In genomic region chr11:102268520-102269244, GRCm38 (mm10) we compare ENCODE assay signal across 16 mouse cellular contexts. TPM values are rescaled to one million over a fixed set of nuclear protein-coding genes. Genes with fewer than 3 reads are reported as not detected.
DNase-seq lines count a peak whose midpoint lies in the region; ATAC-seq lines count a peak whose summit lies in the region.
"Had no signal": no experiment of that assay in that cellular context is flagged by ENCODE, and none has a peak within 500 bp of the region (broad histone marks: within the 10 kb centered on the region; RNA-seq: fewer than 3 reads in every experiment).

Asb16 (plus strand) TSS chr11:102268743.

- H3K36me3 ChIP-seq in heart, embryonic 10.5 days, result peaks cover 15% of the 10 kb centered on the region
- 0 out of 2 replicates have a peak, but pooled peaks cover 4% of the 10 kb centered on the region for H3K36me3 ChIP-seq in lung, embryonic 15.5 days
- no peaks in the 10 kb centered on the region for H3K36me3 ChIP-seq in neural tube, embryonic 15.5 days
- H3K36me3 ChIP-seq: midbrain, embryonic 15.5 days; neural tube, embryonic 13.5 days had no signal

- H3K9ac ChIP-seq in lung, embryonic 15.5 days, result no peak within 1 kb of the TSS
- no peak within 1 kb of the TSS for H3K9ac ChIP-seq in neural tube, embryonic 15.5 days (replicated peaks)
- H3K9ac ChIP-seq: liver, embryonic 15.5 days; midbrain, embryonic 15.5 days; neural tube, embryonic 13.5 days had no signal

- H3K27me3 ChIP-seq in heart, embryonic 10.5 days (ENCODE audit: insufficient read depth, poor library complexity, severe bottlenecking), result 0 out of 2 replicates have a peak, but pooled peaks cover 11% of the 10 kb centered on the region
- no peaks in the 10 kb centered on the region for H3K27me3 ChIP-seq in lung, embryonic 15.5 days
- no peaks in the 10 kb centered on the region; the same call in 1 of the 2 replicates for H3K27me3 ChIP-seq in neural tube, embryonic 15.5 days (replicated peaks)
- H3K27me3 ChIP-seq: liver, embryonic 15.5 days; midbrain, embryonic 15.5 days; neural tube, embryonic 13.5 days had no signal

- no peaks in the 10 kb centered on the region for H3K9me3 ChIP-seq in heart, embryonic 10.5 days
- no peaks in the 10 kb centered on the region for H3K9me3 ChIP-seq in lung, embryonic 15.5 days
- no peaks in the 10 kb centered on the region for H3K9me3 ChIP-seq in neural tube, embryonic 15.5 days (replicated peaks)
- H3K9me3 ChIP-seq: liver, embryonic 15.5 days; midbrain, embryonic 15.5 days; neural tube, embryonic 13.5 days had no signal

- DNase-seq in heart, embryonic 10.5 days (ENCODE audit: low spot score), result no peak
- DNase-seq in heart, postnatal 14 days, result no peak
- DNase-seq in lung, adult 18-20 months, result no peak
- DNase-seq in gastrocnemius, postnatal 10 days, result no peak
- DNase-seq in right cerebral cortex, postnatal 10 days (ENCODE audit: low spot score in 2 of 2), result no peak
- no peak for DNase-seq in left cerebral cortex, postnatal 14 days (ENCODE audit: low spot score in 2 of 2)
- DNase-seq: kidney, adult 8-10 months; layer of hippocampus, postnatal 36 days; left cerebral cortex, postnatal 4 days; lung, postnatal 36 days had no signal

- intact Hi-C loops in heart, postnatal 14 days (cut with DNase I), result loop anchor here (1.0 kb wide), 1 partner anchor 20 kb away; the partner anchor contains the start of gene BC030867
- intact Hi-C loops in left cerebral cortex, postnatal 14 days (cut with DNase I), result loop anchor here (5.0 kb wide), 1 partner anchor 111 kb away; the partner anchor contains the start of gene Tmem101

- H3K4me2 ChIP-seq in lung, embryonic 15.5 days, result 0 out of 2 replicates have a peak within 1 kb of the TSS, but pooled peaks have one; percentile 19
- peak within 1 kb of the TSS; percentile 27; the same call in 1 of the 2 replicates for H3K4me2 ChIP-seq in neural tube, embryonic 15.5 days
- H3K4me2 ChIP-seq: midbrain, embryonic 15.5 days; neural tube, embryonic 13.5 days had no signal

- WGBS in heart, embryonic 10.5 days, result 82% methylated on average over 12 of the region's 12 CpGs
- 81% methylated on average over 12 of the region's 12 CpGs for WGBS in lung, embryonic 15.5 days
- 84% methylated on average over 12 of the region's 12 CpGs for WGBS in neural tube, embryonic 15.5 days

- no peak for ATAC-seq in lung, embryonic 15.5 days (ENCODE audit: borderline replicate concordance, extremely low read depth, low FRiP score, low TSS enrichment)
- ATAC-seq in neural tube, embryonic 15.5 days (ENCODE audit: low FRiP score), result no peak
- ATAC-seq: hindbrain, postnatal 0 days; midbrain, embryonic 15.5 days had no signal

- peak within 1 kb of the TSS; percentile 57 for H3K27ac ChIP-seq in heart, embryonic 10.5 days
- no peak within 1 kb of the TSS for H3K27ac ChIP-seq in lung, embryonic 15.5 days
- no peak within 1 kb of the TSS for H3K27ac ChIP-seq in neural tube, embryonic 15.5 days (replicated peaks)
- H3K27ac ChIP-seq: hindbrain, postnatal 0 days; liver, embryonic 15.5 days; midbrain, embryonic 15.5 days; neural tube, embryonic 13.5 days had no signal

- H3K4me3 ChIP-seq in heart, embryonic 10.5 days, result peak within 1 kb of the TSS; percentile 6; the same call in 1 of the 2 replicates
- H3K4me3 ChIP-seq in lung, embryonic 15.5 days, result no peak within 1 kb of the TSS
- H3K4me3 ChIP-seq in neural tube, embryonic 15.5 days (replicated peaks), result no peak within 1 kb of the TSS
- H3K4me3 ChIP-seq: liver, embryonic 15.5 days; midbrain, embryonic 15.5 days; neural tube, embryonic 13.5 days had no signal

- H3K4me1 ChIP-seq in heart, embryonic 10.5 days, result peaks cover 30% of the 10 kb centered on the region
- 0 out of 2 replicates have a peak, but pooled peaks cover 2% of the 10 kb centered on the region for H3K4me1 ChIP-seq in lung, embryonic 15.5 days
- H3K4me1 ChIP-seq in neural tube, embryonic 15.5 days, result peaks cover 9% of the 10 kb centered on the region

RNA-seq across cellular contexts. Expression of gene Asb16, which starts in this region (rescaled TPM):
- polyA plus RNA-seq in heart, embryonic 10.5 days (2016; fragmentation: Nextera tagmentation; extraction: Ambion mirVana), result 0.06 and 0.08 TPM in 2 replicates
- total RNA-seq in heart, postnatal 14 days (2021), result under 1 TPM; 0.61 to 0.62 TPM
- 0.09 and 0.10 TPM in 2 replicates for polyA plus RNA-seq in lung, embryonic 15.5 days (2015; fragmentation: Nextera tagmentation; extraction: Ambion mirVana)
- 10 to 100 TPM; 48.7 to 54.4 TPM for total RNA-seq in gastrocnemius, postnatal 10 days (2021)
- 0.10 and 0.12 TPM in 2 replicates for polyA plus RNA-seq in neural tube, embryonic 15.5 days (2015; fragmentation: Nextera tagmentation; extraction: Ambion mirVana)
- total RNA-seq in left cerebral cortex, postnatal 14 days (2021), result under 1 TPM; 0.59 to 0.72 TPM
- polyA plus RNA-seq: neural tube, embryonic 13.5 days had no signal

Comparison
In these comparisons a context has a peak if more than half of its experiments do, and no peak if none do; other contexts are left out.
1. RNA of gene Asb16 (total RNA-seq): 48.7 to 54.4 TPM in gastrocnemius, postnatal 10 days; 0.59 to 0.72 TPM in left cerebral cortex, postnatal 14 days and 0.61 to 0.62 TPM in heart, postnatal 14 days; every median in the first group is over 10 times any median in the second.